Mouse (Mus musculus) ES-E14 (cell line): ENCODE measurements around the gene Nkx2-3.

Source experiments
- CHD2 ChIP-seq: IDR thresholded peaks from 2 replicates; pipeline ENCODE4 v1.6.1; 2014; ENCODE audit warnings: mild to moderate bottlenecking, low read depth, low read length, inconsistent platforms
- HCFC1 ChIP-seq: IDR thresholded peaks from 2 replicates; pipeline ENCODE4 v1.6.1; 2012; ENCODE audit warnings: low read length, inconsistent platforms, borderline replicate concordance; ENCODE audit not compliant: insufficient read depth
- MAFK ChIP-seq: IDR thresholded peaks from 2 replicates; pipeline ENCODE4 v1.6.1; 2014; ENCODE audit warnings: mild to moderate bottlenecking, low read depth, low read length, inconsistent platforms; ENCODE audit not compliant: insufficient read depth
- ZC3H11A ChIP-seq: IDR thresholded peaks from 2 replicates; pipeline ENCODE4 v1.6.1; 2012; ENCODE audit warnings: low read depth, mild to moderate bottlenecking, inconsistent platforms, low read length, borderline replicate concordance
- ZNF384 ChIP-seq: IDR thresholded peaks from 2 replicates; pipeline ENCODE4 v1.6.1; 2012; ENCODE audit warnings: low read depth, low read length, inconsistent platforms

- TF ChIP-seq HCFC1 (no peak), CHD2 (no peak), ZNF384 (no peak), MAFK (no peak), ZC3H11A (no peak)
Measured at GRCm38 (mm10) chr19:43607842-43608680, 4.1 kb upstream of the Nkx2-3 start.
